Mouse (Mus musculus): Measurements from ENCODE around the gene 2610318N02Rik.
"Not testable (repeated sequence)": the region's sequence is repeated elsewhere in the genome, so short reads cannot be mapped to it uniquely, and the experiment has no call there.

The 2610318N02Rik gene

GRCm38 (mm10) chr16:17124871-17125520 is at the start of gene 2610318N02Rik:
TSS of gene 2610318N02Rik (minus strand) at chr16:17125167.
- peak; percentile 66 for DNase-seq

GRCm38 (mm10) chr16:17168049-17168448 is 43.1 kb upstream of the 2610318N02Rik start:
- no peak for DNase-seq

GRCm38 (mm10) chr16:17167179-17167578 is 42.2 kb upstream of the 2610318N02Rik start:
- peak; percentile 33 for DNase-seq

GRCm38 (mm10) chr16:17165478-17165877 is 40.5 kb upstream of the 2610318N02Rik start:
- not testable (repeated sequence) for DNase-seq

GRCm38 (mm10) chr16:17154346-17154745 is 29.4 kb upstream of the 2610318N02Rik start:
- DNase-seq: peak; percentile 21

- no peak for DNase-seq
These were observed 26.9 kb upstream of the 2610318N02Rik start for GRCm38 (mm10) chr16:17151874-17152273.

- DNase-seq: peak; percentile 72
These were observed 25.7 kb upstream of the 2610318N02Rik start for GRCm38 (mm10) chr16:17150520-17151258.

- no peak for DNase-seq
These were observed 23.1 kb upstream of the 2610318N02Rik start for GRCm38 (mm10) chr16:17148084-17148483.

GRCm38 (mm10) chr16:17147391-17147929 is 22.5 kb upstream of the 2610318N02Rik start:
- peak; percentile 14 for DNase-seq

GRCm38 (mm10) chr16:17146772-17147235 is 21.8 kb upstream of the 2610318N02Rik start, which contains the start of gene Ccdc116:
TSS of gene Ccdc116 (minus strand) at chr16:17147229.
- peak; percentile 70 for DNase-seq

- DNase-seq: no peak
These were observed 19.4 kb upstream of the 2610318N02Rik start, which contains the start of gene Ydjc for GRCm38 (mm10) chr16:17144339-17144738. TSS of gene Ydjc (plus strand) at chr16:17144621.

- no peak for DNase-seq
These were observed 12.4 kb upstream of the 2610318N02Rik start for GRCm38 (mm10) chr16:17137355-17137754.

GRCm38 (mm10) chr16:17132906-17133200 is 7.9 kb upstream of the 2610318N02Rik start:
- no peak for DNase-seq

GRCm38 (mm10) chr16:17132089-17132905 is 7.3 kb upstream of the 2610318N02Rik start, which contains the start of gene Sdf2l1:
TSS of gene Sdf2l1 (minus strand) at chr16:17132383.
- DNase-seq: peak; percentile 98

- no peak for DNase-seq
These were observed 6.5 kb upstream of the 2610318N02Rik start for GRCm38 (mm10) chr16:17131191-17132088.

- DNase-seq: peak; percentile 66
These were observed 2.3 kb upstream of the 2610318N02Rik start for GRCm38 (mm10) chr16:17127292-17127691.

GRCm38 (mm10) chr16:17124119-17124870 is 672 bp downstream of the 2610318N02Rik start:
- no peak for DNase-seq

GRCm38 (mm10) chr16:17121569-17121968 is 3.4 kb downstream of the 2610318N02Rik start:
- no peak for DNase-seq

GRCm38 (mm10) chr16:17117309-17117799 is 7.6 kb downstream of the 2610318N02Rik start:
- no peak for DNase-seq

All from kidney, adult 9 months (tissue).